Mouse (Mus musculus) heart, embryonic 13.5 days (tissue): ENCODE data around the gene Ly9. TPM values are rescaled to one million over a fixed set of nuclear protein-coding genes. Genes with fewer than 3 reads are reported as not detected.

Source experiments
- ATAC-seq: fragments of 200-750 bp; cut with Nextera tagmentation; 2 replicates; pipeline ENCODE4 v1.8.0; 2017; ENCODE audit warnings: moderate TSS enrichment; ENCODE audit not compliant: insufficient number of reproducible peaks, low FRiP score, low TSS enrichment; ENCODE audit errors: extremely low read depth
- H3K27ac ChIP-seq: fragments of 300-500 bp; sonication (generic); replicated peaks from 2 replicates; pipeline ENCODE4 v1.5.1; 2015; ENCODE audit warnings: moderate library complexity, mild to moderate bottlenecking, inconsistent platforms
- H3K27me3 ChIP-seq: fragments of 300-500 bp; sonication (generic); replicated peaks from 2 replicates; pipeline ENCODE4 v1.6.1; 2015; ENCODE audit warnings: mild to moderate bottlenecking, inconsistent platforms
- H3K36me3 ChIP-seq: fragments of 300-500 bp; sonication (generic); 2 replicates; pipeline ENCODE4 v1.6.1; 2015; ENCODE audit warnings: mild to moderate bottlenecking, inconsistent platforms
- H3K4me1 ChIP-seq: fragments of 300-500 bp; sonication (generic); 2 replicates; pipeline ENCODE4 v1.6.1; 2015; ENCODE audit warnings: inconsistent platforms
- H3K4me2 ChIP-seq: fragments of 300-500 bp; sonication (generic); 2 replicates; pipeline ENCODE4 v1.6.1; 2015; ENCODE audit warnings: inconsistent platforms, mild to moderate bottlenecking, moderate library complexity
- H3K4me3 ChIP-seq: fragments of 300-500 bp; sonication (generic); 2 replicates; pipeline ENCODE4 v1.5.1; 2015; ENCODE audit warnings: moderate library complexity, mild to moderate bottlenecking, inconsistent platforms
- H3K9ac ChIP-seq: fragments of 300-500 bp; sonication (generic); 2 replicates; pipeline ENCODE4 v1.6.1; 2015; ENCODE audit warnings: inconsistent platforms, mild to moderate bottlenecking, moderate library complexity
- H3K9me3 ChIP-seq: fragments of 300-500 bp; sonication (generic); 2 replicates; pipeline ENCODE4 v1.6.1; 2016; ENCODE audit warnings: inconsistent platforms
- WGBS: fragments of 180-500 bp; shearing (Covaris S2); methylation state at CpG from one replicate; pipeline ENCODE4 v1.1.7; 2015; ENCODE audit warnings: mixed read lengths; 5-methylcytosine and 5-hydroxymethylcytosine counted together
- polyA plus RNA-seq: library from polyadenylated mRNA; unstranded; fragments of >200 nt; fragmentation: Nextera tagmentation; extraction: Ambion mirVana; gene quantifications from 2 replicates; pipeline ENCODE4 v1.2.1, GENCODE M21; 2015

The Ly9 gene
- polyA plus RNA-seq, result 0.11 and 0.13 TPM in 2 replicates

- no peaks in the 10 kb centered on the region for H3K27me3 ChIP-seq
- no peaks in the 10 kb centered on the region for H3K9me3 ChIP-seq
- no peak within 1 kb of the TSS for H3K4me2 ChIP-seq
- no peaks in the 10 kb centered on the region for H3K36me3 ChIP-seq
- no peak within 1 kb of the TSS for H3K9ac ChIP-seq
- 77% methylated on average over 9 of the region's 9 CpGs for WGBS
- ATAC-seq, result no peak
- no peaks in the 10 kb centered on the region for H3K4me1 ChIP-seq
- H3K27ac ChIP-seq, result no peak within 1 kb of the TSS
- H3K4me3 ChIP-seq, result no peak within 1 kb of the TSS
Measured at GRCm38 (mm10) chr1:171607176-171607575, at the start of gene Ly9. Gene Ly9 (minus strand): TSS chr1:171607410.

- Histone ChIP-seq H3K4me3 (no peak within 1 kb of the TSS), H3K4me1 (no peaks in the 10 kb centered on the region), H3K9ac (no peak within 1 kb of the TSS), H3K4me2 (no peak within 1 kb of the TSS), H3K27me3 (no peaks in the 10 kb centered on the region), H3K27ac (no peak within 1 kb of the TSS), H3K36me3 (no peaks in the 10 kb centered on the region), H3K9me3 (no peaks in the 10 kb centered on the region)
- no peak for ATAC-seq
- 82% methylated on average over 5 of the region's 5 CpGs for WGBS
Measured at GRCm38 (mm10) chr1:171652734-171653133, 45.5 kb upstream of the Ly9 start, which contains the start of gene Slamf7. Gene Slamf7 (minus strand): TSS chr1:171653035.

DNA sequence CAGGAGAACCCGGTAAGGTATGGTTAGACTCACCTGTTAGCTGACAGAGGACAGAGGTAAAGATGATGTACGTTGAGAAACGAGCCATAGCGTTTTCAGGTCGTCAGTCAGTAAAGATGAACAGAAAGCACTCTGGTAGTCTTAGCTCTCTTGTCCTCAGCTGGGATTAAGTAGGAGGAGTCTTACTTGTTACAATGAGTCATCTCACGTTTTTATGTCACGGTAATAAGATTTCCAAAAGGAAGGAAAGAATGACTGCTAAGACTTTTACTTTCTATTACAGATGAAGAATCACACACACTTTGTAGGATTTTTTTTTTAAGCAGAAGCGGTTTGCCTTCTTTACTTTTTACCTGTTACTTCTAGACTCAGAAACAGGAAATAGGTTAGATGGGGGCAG lies 41.6 kb upstream of the Ly9 start:
- WGBS, result 70% methylated on average over 8 of the region's 8 CpGs
- H3K27ac ChIP-seq, result no peak overlapping the region
- H3K4me2 ChIP-seq, result no peak overlapping the region
- no peaks in the 10 kb centered on the region for H3K4me1 ChIP-seq
- no peaks in the 10 kb centered on the region for H3K36me3 ChIP-seq
- no peak overlapping the region for H3K4me3 ChIP-seq
- no peaks in the 10 kb centered on the region for H3K27me3 ChIP-seq
- no peak overlapping the region for H3K9ac ChIP-seq
- no peaks in the 10 kb centered on the region for H3K9me3 ChIP-seq
- ATAC-seq, result no peak

DNA sequence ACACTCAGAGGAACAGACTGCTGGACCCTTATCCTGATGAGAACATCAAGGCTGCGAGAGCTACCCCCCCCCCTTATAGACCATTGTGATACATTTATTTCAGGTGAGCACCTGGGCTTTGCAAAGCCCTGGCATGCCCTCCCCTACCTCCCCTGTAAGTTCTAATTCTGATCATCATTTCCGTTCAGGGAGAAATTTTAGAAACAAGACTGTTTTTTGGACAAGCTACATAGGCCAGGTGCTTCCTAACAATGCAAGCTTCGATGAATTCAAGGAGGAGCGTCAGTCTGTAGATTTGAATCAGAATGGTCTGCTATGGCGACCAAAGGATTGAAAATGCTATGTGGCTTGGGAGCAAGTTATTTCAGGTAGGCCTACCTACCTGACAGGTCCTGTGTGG lies 40.5 kb upstream of the Ly9 start:
- no peaks in the 10 kb centered on the region for H3K27me3 ChIP-seq
- no peak overlapping the region for H3K4me2 ChIP-seq
- no peak overlapping the region for H3K9ac ChIP-seq
- H3K4me1 ChIP-seq, result no peaks in the 10 kb centered on the region
- H3K4me3 ChIP-seq, result no peak overlapping the region
- no peaks in the 10 kb centered on the region for H3K36me3 ChIP-seq
- WGBS, result 75% methylated on average over 5 of the region's 5 CpGs
- no peak overlapping the region for H3K27ac ChIP-seq
- H3K9me3 ChIP-seq, result no peaks in the 10 kb centered on the region
- ATAC-seq, result no peak

GRCm38 (mm10) chr1:171646429-171646940 lies 39.3 kb upstream of the Ly9 start:
- no peak overlapping the region for H3K4me3 ChIP-seq
- no peak for ATAC-seq
- H3K27ac ChIP-seq, result no peak overlapping the region
- no peaks in the 10 kb centered on the region for H3K9me3 ChIP-seq
- WGBS, result 50% methylated on average over 5 of the region's 5 CpGs
- no peaks in the 10 kb centered on the region for H3K36me3 ChIP-seq
- no peaks in the 10 kb centered on the region for H3K27me3 ChIP-seq
- no peaks in the 10 kb centered on the region for H3K4me1 ChIP-seq
- no peak overlapping the region for H3K9ac ChIP-seq
- H3K4me2 ChIP-seq, result no peak overlapping the region

DNA sequence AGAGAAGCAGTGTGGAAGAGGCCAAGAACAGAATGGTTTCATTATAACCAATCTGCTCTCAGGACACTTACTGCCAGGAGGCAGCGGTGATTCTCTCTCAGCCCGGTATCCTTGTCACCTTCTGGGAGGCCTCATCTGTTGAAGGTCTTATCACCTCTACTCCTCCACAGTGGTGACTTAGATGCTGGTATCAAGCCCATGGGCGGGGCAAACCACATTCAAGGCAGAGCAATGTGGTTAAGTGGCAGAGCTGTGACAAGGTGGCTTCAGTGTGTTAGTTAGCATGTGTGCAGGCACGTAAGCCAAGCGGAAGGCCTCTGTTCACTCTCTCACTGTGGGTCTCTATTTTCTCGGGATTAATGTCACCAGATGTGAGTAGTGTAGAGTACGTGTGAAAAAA lies 36.4 kb upstream of the Ly9 start:
- Histone ChIP-seq H3K9me3 (no peaks in the 10 kb centered on the region), H3K4me1 (no peaks in the 10 kb centered on the region), H3K9ac (no peak overlapping the region), H3K27me3 (no peaks in the 10 kb centered on the region), H3K4me3 (no peak overlapping the region), H3K4me2 (no peak overlapping the region), H3K36me3 (no peaks in the 10 kb centered on the region), H3K27ac (no peak overlapping the region)
- ATAC-seq, result no peak
- WGBS, result 47% methylated on average over 7 of the region's 7 CpGs

DNA sequence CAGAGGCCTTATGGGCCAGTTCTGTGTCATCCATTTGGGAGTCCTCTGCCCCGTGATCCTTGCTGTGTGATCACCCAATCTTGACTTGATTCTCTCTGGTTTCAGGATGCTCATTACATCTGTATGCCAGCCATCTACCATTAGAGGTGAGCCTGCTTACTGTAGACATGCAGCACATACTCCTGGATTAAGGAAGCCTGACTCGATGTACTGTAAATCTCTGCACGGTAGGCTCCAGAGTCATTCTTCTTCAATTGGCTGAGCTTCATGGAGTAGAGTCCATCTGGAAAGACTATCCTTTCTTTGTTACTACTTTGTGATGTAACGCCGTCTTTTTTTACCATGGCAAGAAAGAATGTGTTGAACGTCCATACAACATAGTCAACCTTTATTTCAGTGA lies 33.6 kb upstream of the Ly9 start:
- Histone ChIP-seq H3K4me1 (no peaks in the 10 kb centered on the region), H3K9me3 (no peaks in the 10 kb centered on the region), H3K36me3 (no peaks in the 10 kb centered on the region), H3K27ac (no peak overlapping the region), H3K4me3 (no peak overlapping the region), H3K27me3 (no peaks in the 10 kb centered on the region), H3K4me2 (no peak overlapping the region), H3K9ac (no peak overlapping the region)
- 85% methylated on average over 6 of the region's 6 CpGs for WGBS
- no peak for ATAC-seq

GRCm38 (mm10) chr1:171638686-171639085 lies 31.5 kb upstream of the Ly9 start:
- H3K4me2 ChIP-seq, result no peak overlapping the region
- H3K9me3 ChIP-seq, result no peaks in the 10 kb centered on the region
- no peak overlapping the region for H3K9ac ChIP-seq
- H3K27me3 ChIP-seq, result no peaks in the 10 kb centered on the region
- ATAC-seq, result no peak
- no peaks in the 10 kb centered on the region for H3K4me1 ChIP-seq
- no peaks in the 10 kb centered on the region for H3K36me3 ChIP-seq
- no peak overlapping the region for H3K4me3 ChIP-seq
- 56% methylated on average over 2 of the region's 2 CpGs for WGBS
- H3K27ac ChIP-seq, result no peak overlapping the region

DNA sequence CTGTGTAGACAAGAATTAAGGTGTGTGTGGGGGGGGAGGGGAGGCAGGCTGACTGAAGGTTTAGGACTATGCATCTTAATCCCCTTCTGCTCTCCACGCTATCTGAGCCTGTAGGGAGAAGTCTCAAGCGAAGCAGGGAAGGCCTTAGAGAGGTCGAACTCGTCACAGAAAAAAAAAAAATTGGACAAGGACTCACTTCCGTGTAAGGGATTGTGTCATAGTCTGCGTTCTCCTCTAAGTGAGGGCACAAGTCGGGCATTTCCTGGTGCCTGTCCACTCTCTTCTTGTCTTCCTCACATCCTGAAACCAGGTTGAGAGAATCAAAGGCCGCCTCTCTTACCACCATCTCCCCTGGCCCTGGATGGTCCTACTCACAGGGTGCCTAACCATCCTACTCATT lies 29.9 kb upstream of the Ly9 start:
- H3K9ac ChIP-seq, result no peak overlapping the region
- H3K4me1 ChIP-seq, result no peaks in the 10 kb centered on the region
- H3K4me3 ChIP-seq, result no peak overlapping the region
- H3K9me3 ChIP-seq, result no peaks in the 10 kb centered on the region
- WGBS, result 62% methylated on average over 8 of the region's 8 CpGs
- H3K4me2 ChIP-seq, result no peak overlapping the region
- ATAC-seq, result no peak
- H3K27me3 ChIP-seq, result no peaks in the 10 kb centered on the region
- no peak overlapping the region for H3K27ac ChIP-seq
- no peaks in the 10 kb centered on the region for H3K36me3 ChIP-seq

DNA sequence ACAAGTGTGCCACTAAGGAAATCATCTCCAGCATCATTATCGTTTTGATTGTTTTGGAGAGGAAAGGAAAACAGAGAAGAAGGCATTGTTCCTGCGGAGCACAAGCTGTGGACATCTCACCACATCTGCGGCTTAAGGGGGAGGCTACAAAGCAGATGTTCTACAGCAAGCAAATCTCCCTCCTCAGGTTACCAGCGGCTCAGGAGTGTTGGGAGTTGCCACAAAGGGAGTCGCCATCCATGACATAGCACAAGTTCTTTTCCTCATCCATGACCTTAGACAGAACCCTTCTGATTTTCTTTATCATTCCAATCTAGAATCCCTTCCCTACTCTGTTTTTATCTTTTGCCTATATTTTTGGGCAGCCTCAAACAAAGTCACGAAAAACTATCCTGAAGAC lies 28.5 kb upstream of the Ly9 start:
- Histone ChIP-seq H3K4me1 (peaks cover 9% of the 10 kb centered on the region), H3K27me3 (no peaks in the 10 kb centered on the region), H3K9ac (no peak overlapping the region), H3K4me2 (no peak overlapping the region), H3K9me3 (no peaks in the 10 kb centered on the region), H3K27ac (no peak overlapping the region), H3K4me3 (no peak overlapping the region), H3K36me3 (no peaks in the 10 kb centered on the region)
- WGBS, result 30% methylated on average over 6 of the region's 6 CpGs
- ATAC-seq, result no peak

DNA sequence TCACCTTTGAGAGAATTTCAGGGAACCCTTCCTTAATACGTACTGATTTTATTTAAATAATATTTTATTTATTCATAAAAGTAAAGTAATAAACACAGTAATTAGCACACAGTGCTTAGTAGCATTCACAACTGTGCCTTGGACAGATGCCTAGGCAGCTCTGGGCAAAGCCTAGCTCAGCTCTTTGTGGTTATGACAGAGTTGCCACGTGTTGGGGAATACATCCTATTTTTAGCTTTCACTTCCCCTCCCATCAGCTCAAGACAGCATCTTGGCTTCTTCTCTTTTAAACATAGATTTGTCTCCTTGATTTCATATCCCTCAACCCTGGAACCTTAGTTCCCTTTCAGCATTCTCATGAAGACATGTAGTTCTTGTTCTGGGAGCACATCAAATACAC lies 24.2 kb upstream of the Ly9 start:
- 47% methylated on average over 2 of the region's 2 CpGs for WGBS

GRCm38 (mm10) chr1:171630912-171631311 lies 23.7 kb upstream of the Ly9 start:
- no peaks in the 10 kb centered on the region for H3K27me3 ChIP-seq
- 62% methylated on average over 4 of the region's 4 CpGs for WGBS
- H3K27ac ChIP-seq, result no peak overlapping the region
- H3K36me3 ChIP-seq, result no peaks in the 10 kb centered on the region
- no peak for ATAC-seq
- H3K9ac ChIP-seq, result no peak overlapping the region
- H3K4me3 ChIP-seq, result no peak overlapping the region
- H3K4me1 ChIP-seq, result peaks cover 10% of the 10 kb centered on the region
- no peaks in the 10 kb centered on the region for H3K9me3 ChIP-seq
- H3K4me2 ChIP-seq, result no peak overlapping the region

More for the DNA sequence above, 24.2 kb upstream of the Ly9 start:
- Histone ChIP-seq H3K27me3 (no peaks in the 10 kb centered on the region), H3K9me3 (no peaks in the 10 kb centered on the region), H3K9ac (no peak overlapping the region), H3K27ac (no peak overlapping the region), H3K4me2 (no peak overlapping the region), H3K36me3 (no peaks in the 10 kb centered on the region), H3K4me3 (no peak overlapping the region), H3K4me1 (peaks cover 10% of the 10 kb centered on the region)
- no peak for ATAC-seq
